Mouse (Mus musculus) embryo, embryonic 10.5 days (tissue): ENCODE results near the gene Olfr1080.
"Not testable (repeated sequence)": the region's sequence is repeated elsewhere in the genome, so short reads cannot be mapped to it uniquely, and the experiment has no call there.

Experiments used
- DNase-seq: peaks from one replicate; pipeline ENCODE4 v3.0.0-alpha.2; 2015; ENCODE audit warnings: low spot score

Olfr1080 gene

GRCm38 (mm10) chr2:86558135-86558534 lies at the start of gene Olfr1080:
Gene Olfr1080 (minus strand): TSS chr2:86558235.
- DNase-seq: not testable (repeated sequence)

- DNase-seq: not testable (repeated sequence)
Measured at GRCm38 (mm10) chr2:86598866-86599265, 40.8 kb upstream of the Olfr1080 start, which contains the start of gene Olfr1082. Gene Olfr1082 (minus strand): TSS chr2:86598966.

GRCm38 (mm10) chr2:86542380-86542779 lies 15.7 kb downstream of the Olfr1080 start, which contains the start of gene Olfr1079:
Gene Olfr1079 (minus strand): TSS chr2:86542480.
- DNase-seq: no peak

- no peak for DNase-seq
Measured at GRCm38 (mm10) chr2:86530991-86531390, 27.0 kb downstream of the Olfr1080 start.

- no peak for DNase-seq
Measured at GRCm38 (mm10) chr2:86508161-86508560, 49.9 kb downstream of the Olfr1080 start, which contains the start of gene Olfr1076. Gene Olfr1076 (plus strand): TSS chr2:86508461.
